Mouse (Mus musculus) right cerebral cortex, postnatal 10 days (tissue): ENCODE measurements at regions not wholly inside any gene's neighbourhood (a gene's known extent, or its start where the extent isn't known, plus 50 kb on each side); places are given as distances from the start of the nearest gene placed in this dataset.

ENCODE experiments used
- DNase-seq, 2 experiments: peaks; one replicate each; pipeline ENCODE4 v3.0.0; 2021; ENCODE audit warnings: low spot score in 2 of 2

GRCm38 (mm10) chr11:31821479-31822411 is 50.3 kb upstream of the Cpeb4 start:
- no peak for DNase-seq
